Mouse (Mus musculus): Measurements from ENCODE around the gene Spire2.

Spire2 gene

DNA sequence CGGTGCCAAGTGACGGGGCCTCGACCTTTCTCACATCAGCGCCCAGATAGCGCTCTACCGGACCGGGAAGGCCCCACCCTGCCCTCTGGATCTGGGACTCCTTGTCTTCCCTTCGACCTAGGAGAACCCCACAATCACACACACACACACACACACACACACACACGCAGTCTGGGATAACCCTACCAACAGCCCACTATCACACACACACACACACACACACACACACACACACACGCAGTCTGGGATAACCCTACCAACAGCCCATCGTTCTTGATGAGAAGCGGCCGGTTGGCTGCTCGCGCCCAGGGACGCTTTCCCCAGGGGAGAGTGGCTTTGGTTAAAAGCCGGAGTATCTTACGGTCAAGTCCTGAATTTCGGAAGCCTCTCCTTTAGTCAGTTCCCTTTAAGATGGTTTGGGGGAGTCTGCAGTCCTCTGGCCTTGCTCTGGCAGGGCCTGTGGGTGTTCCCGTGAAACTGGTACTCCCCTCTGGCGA is 626 bp downstream of the Spire2 start:
- intact Hi-C loops (cut with DNase I): no loop called here

GRCm38 (mm10) chr8:123333864-123334263 is 1.4 kb downstream of the Spire2 start:
- intact Hi-C loops (cut with DNase I): no loop called here

DNA sequence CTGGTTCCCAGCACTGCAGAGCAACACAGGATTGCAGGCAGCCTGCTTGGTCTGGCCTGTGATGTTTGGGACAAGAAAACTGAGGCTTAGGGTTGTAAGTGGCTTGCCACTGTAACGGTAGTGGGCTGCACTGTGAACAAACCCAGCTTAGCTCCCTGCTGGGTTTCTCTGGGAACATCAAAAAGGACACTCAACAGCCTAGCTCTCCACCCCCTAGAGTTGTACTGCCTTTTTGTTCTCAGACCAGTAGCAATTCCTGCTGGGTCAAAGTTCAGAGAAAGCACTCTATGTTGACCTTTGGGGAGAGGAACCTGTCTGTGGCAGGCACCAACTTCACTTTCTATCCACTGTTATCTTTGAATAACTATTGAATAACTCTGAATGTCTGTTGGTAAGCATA is 2.0 kb downstream of the Spire2 start:
- intact Hi-C loops (cut with DNase I): no loop called here

DNA sequence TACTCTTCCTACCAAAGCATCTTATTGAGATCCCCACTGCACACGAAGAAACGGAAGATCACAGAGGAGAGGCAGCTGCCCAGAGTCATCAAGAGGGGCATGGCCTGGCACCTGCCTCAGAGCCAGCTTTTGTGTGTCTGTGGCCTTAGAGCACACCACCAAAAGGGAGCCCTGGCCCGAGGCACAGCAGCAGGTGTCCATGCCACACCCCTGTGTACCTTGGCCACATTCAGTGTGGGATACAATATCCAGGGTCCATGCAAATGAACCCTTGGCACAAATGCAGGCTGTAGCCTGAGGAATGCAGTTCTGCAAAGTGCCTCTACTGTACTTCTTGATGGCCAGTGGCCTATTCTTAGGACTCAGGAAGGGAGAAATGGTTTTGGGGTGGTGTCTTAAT is 5.0 kb downstream of the Spire2 start:
- intact Hi-C loops (cut with DNase I): no loop called here

DNA sequence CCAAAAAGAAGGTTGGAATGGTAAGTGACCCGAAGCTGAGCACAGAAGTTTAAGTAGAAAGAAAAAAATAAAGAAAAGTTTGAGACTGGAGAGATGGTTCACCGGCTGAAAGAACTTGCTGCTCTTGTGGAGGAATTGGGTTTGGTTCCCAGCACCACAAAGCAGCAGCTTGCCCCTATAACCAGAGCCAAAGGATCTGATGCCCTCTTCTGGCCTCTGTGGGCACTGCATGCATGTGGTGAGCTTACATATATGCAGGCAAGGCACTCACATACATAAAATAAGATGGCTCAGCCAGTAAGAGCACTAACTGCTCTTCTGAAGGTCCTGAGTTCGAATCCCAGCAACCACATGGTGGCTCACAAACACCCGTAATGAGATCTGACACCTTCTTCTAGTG is 7.6 kb downstream of the Spire2 start:
- intact Hi-C loops (cut with DNase I): no loop called here

DNA sequence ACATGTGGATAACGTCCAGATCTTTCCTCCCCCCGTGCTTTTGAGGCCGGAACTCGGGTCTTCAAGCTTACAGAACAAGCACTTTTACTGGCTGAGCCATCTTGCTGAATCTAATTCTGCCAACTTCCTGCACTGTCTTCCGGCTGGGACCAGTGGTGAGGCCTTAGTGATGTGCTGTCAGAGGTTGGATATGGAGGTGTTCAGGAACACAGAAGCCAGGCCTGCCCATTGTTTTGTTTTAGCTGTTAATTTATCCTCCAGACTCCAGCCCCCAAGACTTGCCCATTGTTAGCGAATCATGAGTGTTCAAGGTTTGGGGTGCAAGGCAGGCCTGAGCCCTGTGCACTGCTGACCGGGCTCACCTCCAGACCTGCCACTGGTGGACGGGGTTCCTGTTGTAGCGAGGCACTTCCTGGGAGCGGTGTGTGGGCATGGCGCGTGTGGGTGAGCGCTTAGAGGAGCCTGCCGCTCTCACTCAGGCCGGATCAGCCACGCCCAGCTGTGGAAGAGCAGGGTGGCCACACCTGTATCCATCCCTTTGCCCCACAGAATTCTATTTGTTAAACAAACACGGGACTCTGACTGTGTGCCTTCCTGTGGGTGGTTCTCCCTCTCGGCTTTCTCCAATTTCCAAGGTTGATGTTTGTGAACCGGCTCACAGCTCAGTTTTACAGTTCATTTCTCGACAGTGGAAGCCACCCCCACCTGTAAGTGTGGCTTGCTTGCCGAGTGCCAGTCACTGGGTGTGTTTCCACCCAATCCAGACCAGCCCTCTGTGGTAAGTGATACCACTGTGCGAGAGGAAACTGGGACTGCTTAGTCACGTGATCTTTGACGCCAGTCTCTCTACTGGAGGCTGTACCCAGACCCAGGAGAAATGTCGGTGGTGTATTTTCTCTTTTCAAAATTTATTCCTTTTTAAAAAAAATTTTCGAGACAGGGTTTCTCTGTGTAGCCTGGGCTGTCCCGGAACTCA is 8.8 kb downstream of the Spire2 start:
- intact Hi-C loops (cut with DNase I): no loop called here

- intact Hi-C loops (cut with DNase I): no loop called here
Measured at GRCm38 (mm10) chr8:123342253-123342652, 9.7 kb downstream of the Spire2 start.

- intact Hi-C loops (cut with DNase I): no loop called here
Measured at GRCm38 (mm10) chr8:123342911-123343310, 10.4 kb downstream of the Spire2 start.

GRCm38 (mm10) chr8:123343422-123343821 is 10.9 kb downstream of the Spire2 start:
- intact Hi-C loops (cut with DNase I): no loop called here

DNA sequence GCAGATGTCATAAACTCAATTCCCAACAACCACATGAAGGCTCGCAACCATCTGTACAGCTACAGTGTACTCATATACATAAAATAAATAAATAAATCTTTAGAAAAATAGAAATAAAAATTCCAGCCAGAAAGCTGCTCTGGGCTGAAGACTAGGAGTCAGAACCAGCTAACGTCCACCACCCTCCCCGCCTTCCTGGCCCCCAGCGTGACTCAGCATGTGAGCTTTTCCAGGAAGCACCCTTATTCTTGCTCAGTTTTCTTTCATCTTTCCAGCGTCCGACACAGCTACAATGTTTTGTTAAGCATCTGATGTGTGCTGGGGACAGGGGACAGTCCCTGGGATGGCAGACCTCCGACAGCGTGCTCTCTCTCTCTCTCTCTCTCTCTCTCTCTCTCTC is 12.6 kb downstream of the Spire2 start:
- intact Hi-C loops (cut with DNase I): no loop called here

- intact Hi-C loops (cut with DNase I): no loop called here
Measured at GRCm38 (mm10) chr8:123345856-123346255, 13.3 kb downstream of the Spire2 start.

GRCm38 (mm10) chr8:123347293-123347692 is 14.8 kb downstream of the Spire2 start:
- intact Hi-C loops (cut with DNase I): no loop called here

- intact Hi-C loops (cut with DNase I): no loop called here
Measured at GRCm38 (mm10) chr8:123348237-123348843, 15.8 kb downstream of the Spire2 start.

- intact Hi-C loops (cut with DNase I): no loop called here
Measured at GRCm38 (mm10) chr8:123349073-123349472, 16.6 kb downstream of the Spire2 start.

DNA sequence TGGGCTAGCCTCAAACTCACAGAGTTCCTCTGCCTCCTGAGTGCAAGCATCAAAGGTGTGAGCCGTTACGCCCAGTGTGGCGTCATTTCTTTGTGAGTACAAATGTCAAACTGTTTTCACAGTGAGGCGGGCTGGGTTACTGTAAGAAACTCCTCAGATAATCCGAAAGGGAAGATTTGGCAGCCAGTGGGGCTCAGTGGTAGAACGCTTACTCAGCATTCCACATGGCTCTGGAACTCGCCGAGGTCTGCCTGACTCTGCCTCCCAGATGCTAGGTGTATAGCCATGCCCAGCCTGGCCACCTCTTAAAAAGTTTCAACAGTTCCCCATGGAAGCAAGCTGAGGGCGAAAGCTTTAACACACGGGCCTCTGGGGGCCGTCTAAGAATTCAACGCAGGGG is 19.6 kb downstream of the Spire2 start:
- intact Hi-C loops (cut with DNase I): no loop called here

DNA sequence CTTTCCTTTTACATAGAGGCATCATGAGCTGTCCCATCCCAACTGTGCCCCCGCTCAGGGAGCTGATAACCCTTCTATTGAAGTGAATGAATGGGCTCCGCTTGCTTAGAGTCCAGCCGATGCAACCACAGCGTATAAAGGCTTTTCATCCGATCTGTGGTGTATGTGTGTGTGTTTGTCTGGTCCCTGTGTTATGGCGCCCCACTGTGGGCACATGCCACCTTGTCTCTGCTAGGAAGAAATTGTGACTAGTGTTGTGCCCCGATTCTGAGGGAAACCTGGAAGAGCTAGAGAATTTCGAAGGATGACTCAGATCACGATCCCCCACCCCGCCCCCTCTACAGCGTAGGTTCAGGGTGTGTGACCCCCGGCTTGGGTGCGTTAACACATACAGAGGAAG is 20.3 kb downstream of the Spire2 start:
- intact Hi-C loops (cut with DNase I): no loop called here

- intact Hi-C loops (cut with DNase I): no loop called here
Measured at GRCm38 (mm10) chr8:123353216-123353615, 20.7 kb downstream of the Spire2 start.

- intact Hi-C loops (cut with DNase I): loop anchor here (5.0 kb wide), 1 partner anchor 39 kb away; no protein-coding TSS in a partner anchor
Measured at GRCm38 (mm10) chr8:123361082-123361739, 28.7 kb downstream of the Spire2 start.

GRCm38 (mm10) chr8:123373403-123374238 is 41.1 kb downstream of the Spire2 start, which contains the start of gene Tcf25:
TSS of gene Tcf25 (plus strand) at chr8:123373753.
- intact Hi-C loops (cut with DNase I): no loop called here

DNA sequence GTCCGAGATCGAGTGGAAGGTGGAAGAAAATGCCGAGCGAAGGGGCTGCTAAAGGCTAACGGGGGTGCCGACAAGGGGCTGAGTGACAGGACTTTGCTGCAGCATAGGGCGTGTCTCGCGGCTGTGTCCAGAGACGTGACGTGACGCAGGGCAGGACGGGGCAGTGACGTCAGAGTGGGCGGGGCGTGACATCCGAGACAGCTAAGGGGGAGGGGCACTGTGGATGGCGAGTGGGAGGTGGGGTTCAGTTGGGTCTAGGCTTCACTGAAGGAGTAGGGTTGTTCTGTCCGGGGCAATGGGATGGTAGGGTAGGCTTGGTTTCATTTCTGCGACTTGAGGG is 41.7 kb downstream of the Spire2 start:
- intact Hi-C loops (cut with DNase I): no loop called here

GRCm38 (mm10) chr8:123375701-123376100 is 43.2 kb downstream of the Spire2 start:
- intact Hi-C loops (cut with DNase I): no loop called here
